Mouse (Mus musculus) spleen, adult 2 months (tissue): ENCODE measurements around the gene Tpcn1. TPM values are rescaled to one million over a fixed set of nuclear protein-coding genes. Genes with fewer than 3 reads are reported as not detected.
A peak's percentile ranks its signal among the peaks of the same experiment; 100 is the strongest.

Experiments
- DNase-seq, 2 experiments: peaks; one replicate each; pipeline versions ENCODE4 v3.0.0 to v3.0.0-alpha.2; 2012 to 2021; ENCODE audit warnings: low spot score in 2 of 2, low read depth in 1 of 2
- H3K27ac ChIP-seq: fragments of 200-500 bp; 2 replicates; pipeline ENCODE4 v1.5.1; 2012; ENCODE audit warnings: low read length, inconsistent platforms; ENCODE audit not compliant: insufficient read depth
- H3K27me3 ChIP-seq: fragments of 200-500 bp; 2 replicates; pipeline ENCODE4 v1.6.1; 2012; ENCODE audit warnings: mild to moderate bottlenecking, moderate library complexity, low read length, inconsistent platforms; ENCODE audit not compliant: control insufficient read depth, insufficient read depth
- H3K36me3 ChIP-seq: fragments of 200-500 bp; 2 replicates; pipeline ENCODE4 v1.6.1; 2012; ENCODE audit warnings: mild to moderate bottlenecking, low read length, inconsistent platforms; ENCODE audit not compliant: control insufficient read depth, insufficient read depth
- H3K4me1 ChIP-seq: fragments of 200-500 bp; 2 replicates; pipeline ENCODE4 v1.6.1; 2011; ENCODE audit warnings: inconsistent platforms; ENCODE audit not compliant: control insufficient read depth, insufficient read depth, insufficient read length
- H3K4me3 ChIP-seq: fragments of 200-500 bp; 2 replicates; pipeline ENCODE4 v1.5.1; 2011; ENCODE audit warnings: mild to moderate bottlenecking, inconsistent platforms; ENCODE audit not compliant: insufficient read depth, insufficient read length; ENCODE audit errors: extremely low read depth
- CTCF ChIP-seq: fragments of 200-500 bp; IDR thresholded peaks from 2 replicates; pipeline ENCODE4 v1.5.1; 2011; ENCODE audit warnings: mild to moderate bottlenecking, inconsistent platforms; ENCODE audit not compliant: insufficient read depth, insufficient read length, insufficient replicate concordance; ENCODE audit errors: extremely low read depth
- POLR2A ChIP-seq: fragments of 200-500 bp; IDR thresholded peaks from 2 replicates; pipeline ENCODE4 v1.6.1; 2011; ENCODE audit warnings: low read depth, low read length, inconsistent platforms
- WGBS: fragments of 180-500 bp; shearing (Covaris S2); methylation state at CpG from one replicate; pipeline ENCODE4 v1.1.7; 2018; 5-methylcytosine and 5-hydroxymethylcytosine counted together
- polyA plus RNA-seq: library from polyadenylated mRNA; depleted of rRNA; stranded (reverse); fragments of >200 nt; gene quantifications from 2 replicates; pipeline ENCODE4 v1.2.3, GENCODE M21; 2012

Gene Tpcn1
- polyA plus RNA-seq, 1 experiment = 54.5 TPM

DNA sequence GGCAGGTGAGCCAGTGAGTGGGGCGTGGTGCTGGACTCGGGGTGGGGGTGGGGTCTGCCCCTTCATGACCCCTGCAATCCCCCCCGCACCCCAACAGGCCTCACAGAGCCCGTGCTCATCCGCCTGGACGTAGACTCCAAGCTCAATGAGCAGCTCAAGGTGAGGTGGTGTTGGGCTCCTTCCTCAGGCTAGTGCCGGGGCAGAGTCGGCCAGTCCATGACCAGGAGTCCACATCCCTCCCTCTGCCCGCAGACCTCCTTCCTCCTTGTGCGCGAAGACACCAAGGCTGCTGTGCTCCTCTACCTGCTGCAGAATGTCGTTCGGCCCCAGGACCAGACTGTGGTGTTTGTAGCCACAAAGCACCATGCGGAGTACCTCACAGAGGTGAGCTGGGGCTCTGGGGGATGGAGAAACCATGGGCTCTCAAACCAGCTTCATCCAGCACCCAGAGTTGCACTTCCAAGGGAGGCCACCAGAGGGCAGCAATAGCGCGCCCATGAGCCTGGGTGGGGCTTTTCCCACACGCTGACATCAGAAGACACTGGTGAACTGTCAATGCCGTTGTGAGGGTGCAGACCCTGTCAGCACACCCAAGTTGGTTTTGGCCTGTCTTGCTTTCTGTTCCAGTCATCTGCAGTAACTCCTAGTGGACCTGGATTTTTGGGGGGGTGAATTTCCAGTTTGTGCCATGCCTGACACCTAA, 32.1 kb upstream of the Tpcn1 start:
- Histone ChIP-seq H3K27me3 (no peaks in the 10 kb centered on the region), H3K4me3 (no peak overlapping the region), H3K36me3 (peaks cover 62% of the 10 kb centered on the region), H3K27ac (peak overlapping the region; percentile 90), H3K4me1 (peaks cover 15% of the 10 kb centered on the region; the same call in 1 of the 2 replicates)
- TF ChIP-seq POLR2A = no peak
- TF ChIP-seq CTCF = peak; percentile 98
- DNase-seq = peak; percentile 78 to 85
- WGBS = 64% methylated on average over 18 of the region's 18 CpGs

DNA sequence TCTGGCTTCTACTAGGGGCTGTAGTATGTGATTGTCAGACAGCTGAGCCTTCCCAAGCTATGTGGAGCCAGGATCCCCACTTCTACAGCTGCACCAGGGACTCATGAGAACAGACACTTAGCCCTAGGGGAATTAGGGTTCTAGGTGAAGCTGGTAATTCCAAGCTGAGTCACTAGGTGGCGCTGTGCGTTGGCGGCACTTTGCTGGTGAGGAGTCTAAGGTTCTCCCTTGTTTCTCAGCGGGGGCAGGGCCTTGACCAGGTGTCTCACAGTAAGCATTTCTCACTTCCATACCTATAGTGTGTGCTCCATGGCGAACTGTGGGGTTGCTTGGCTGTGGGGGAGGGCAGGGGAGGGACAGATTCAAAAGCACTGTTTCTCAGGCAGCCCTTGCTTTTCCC, 30.7 kb upstream of the Tpcn1 start:
- TF ChIP-seq POLR2A (no peak), CTCF (peak; percentile 94; the same call in 1 of the 2 replicates)
- WGBS = 19% methylated on average over 5 of the region's 5 CpGs
- H3K36me3 ChIP-seq = peaks cover 52% of the 10 kb centered on the region
- H3K27me3 ChIP-seq = no peaks in the 10 kb centered on the region
- H3K4me1 ChIP-seq = peaks cover 15% of the 10 kb centered on the region; the same call in 1 of the 2 replicates
- peak; percentile 58 to 78 for DNase-seq
- H3K4me3 ChIP-seq = no peak overlapping the region
- no peak overlapping the region for H3K27ac ChIP-seq

- H3K27ac ChIP-seq = no peak overlapping the region
- no peak overlapping the region for H3K4me3 ChIP-seq
- TF ChIP-seq CTCF = no peak
- no peak for TF ChIP-seq POLR2A
- no peak for DNase-seq
- WGBS = 90% methylated on average over 12 of the region's 12 CpGs
- H3K36me3 ChIP-seq = peaks cover 48% of the 10 kb centered on the region
- peaks cover 15% of the 10 kb centered on the region; the same call in 1 of the 2 replicates for H3K4me1 ChIP-seq
- no peaks in the 10 kb centered on the region for H3K27me3 ChIP-seq
Observed at GRCm38 (mm10) chr5:120618778-120619177, 30.3 kb upstream of the Tpcn1 start.

DNA sequence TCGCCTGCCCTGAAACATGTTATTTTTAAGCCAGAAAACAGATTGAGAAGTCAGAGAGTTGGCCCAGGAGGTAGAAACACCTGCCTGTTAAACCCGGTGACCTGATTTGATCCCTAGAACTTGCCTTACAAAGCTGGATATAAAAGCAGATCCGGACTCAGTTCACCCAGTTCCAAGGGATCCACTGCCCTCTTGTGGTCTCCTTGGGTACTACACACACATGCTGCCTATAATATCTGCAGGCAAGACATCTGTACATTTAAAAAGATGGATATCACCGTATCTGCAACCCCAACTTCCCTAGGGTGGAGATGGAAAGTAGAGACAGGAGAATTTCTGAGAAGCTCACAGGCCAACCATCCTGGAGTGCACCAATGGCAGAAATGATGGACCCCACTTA, 27.4 kb upstream of the Tpcn1 start:
- Histone ChIP-seq H3K4me3 (no peak overlapping the region), H3K4me1 (peaks cover 2% of the 10 kb centered on the region; the same call in 1 of the 2 replicates), H3K36me3 (peaks cover 33% of the 10 kb centered on the region), H3K27me3 (no peaks in the 10 kb centered on the region), H3K27ac (no peak overlapping the region)
- DNase-seq = peak in 1 of 2 experiments; percentile 34
- no peak for TF ChIP-seq CTCF
- no peak for TF ChIP-seq POLR2A
- WGBS = 94% methylated on average over 4 of the region's 4 CpGs

DNA sequence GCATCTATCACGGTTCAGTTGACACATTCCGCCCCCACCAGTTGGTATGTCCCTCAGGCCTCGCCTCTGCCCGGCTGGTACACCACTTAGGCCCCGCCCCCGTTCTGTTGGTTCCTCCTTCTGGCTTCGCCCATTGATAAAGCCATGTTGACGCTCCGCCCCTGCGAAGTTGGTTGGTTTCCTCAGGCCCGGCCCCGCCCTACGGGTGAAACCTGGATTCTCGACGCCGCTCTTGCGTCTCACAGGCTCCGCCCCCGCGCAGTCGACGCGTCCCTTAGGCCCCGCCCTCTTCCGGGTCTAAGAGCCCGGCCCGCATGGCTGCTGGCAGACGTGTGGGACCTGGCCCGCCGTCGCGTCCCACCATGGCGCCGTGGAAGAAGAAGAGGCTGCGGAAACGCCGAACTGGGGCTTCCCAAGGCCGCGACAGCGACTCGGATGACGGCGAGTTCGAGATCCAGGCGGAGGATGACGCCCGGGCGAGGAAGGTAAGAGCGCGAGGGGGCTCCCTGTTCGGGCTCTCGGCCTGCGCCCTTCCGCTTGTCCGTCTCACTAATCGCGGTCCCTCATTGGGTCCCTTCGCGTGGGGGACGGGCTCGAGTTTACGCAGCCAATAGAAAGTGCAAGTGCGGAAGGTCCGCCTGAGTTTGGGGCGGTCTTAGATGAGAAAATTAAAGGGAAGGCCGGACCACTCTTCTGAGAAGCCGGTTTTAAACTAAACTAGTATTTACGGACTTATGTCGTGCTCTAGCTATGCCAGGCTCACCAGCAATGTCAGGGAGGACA, 24.5 kb upstream of the Tpcn1 start:
- H3K4me3 ChIP-seq = peak overlapping the region; percentile 88
- peak; percentile 92 for TF ChIP-seq POLR2A
- no peak for TF ChIP-seq CTCF
- peak; percentile 100 for DNase-seq
- no peaks in the 10 kb centered on the region for H3K27me3 ChIP-seq
- H3K27ac ChIP-seq = peak overlapping the region; percentile 98
- under 1% methylated on average over 69 of the region's 69 CpGs for WGBS
- no peaks in the 10 kb centered on the region; the same call in 1 of the 2 replicates for H3K4me1 ChIP-seq
- peaks cover 11% of the 10 kb centered on the region for H3K36me3 ChIP-seq

DNA sequence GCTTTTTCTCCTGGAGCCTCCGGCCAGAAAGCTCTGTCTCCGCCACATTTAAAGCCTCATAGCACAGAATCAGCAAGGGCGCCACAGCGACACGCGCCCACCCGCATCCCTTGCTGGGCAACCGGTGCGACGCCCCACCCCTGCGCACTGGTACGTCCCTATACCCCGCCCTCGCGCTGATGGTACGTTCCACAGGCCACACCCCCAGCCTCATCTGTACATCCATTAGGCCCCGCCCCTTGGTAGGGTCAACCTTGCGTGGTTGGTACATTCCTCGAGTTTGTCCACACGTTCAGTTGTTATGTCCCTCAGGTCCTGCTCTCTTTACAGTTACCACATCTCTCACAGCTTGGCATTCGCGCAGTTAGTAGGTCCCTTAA, 24.0 kb upstream of the Tpcn1 start, which contains the start of the genes Rita1 and Ddx54:
TSS of gene Rita1 (minus strand) at position 148 of the 380 bp plus-strand sequence.
TSS of gene Ddx54 (plus strand) at position 298 of the 380 bp plus-strand sequence.
- peak in 1 of 2 experiments; percentile 95 for DNase-seq
- TF ChIP-seq CTCF = no peak
- TF ChIP-seq POLR2A = no peak
- Histone ChIP-seq H3K4me3 (peak within 1 kb of the TSS; percentile 88), H3K36me3 (peaks cover 7% of the 10 kb centered on the region), H3K27me3 (no peaks in the 10 kb centered on the region), H3K4me1 (no peaks in the 10 kb centered on the region; the same call in 1 of the 2 replicates), H3K27ac (peak within 1 kb of the TSS; percentile 98)
- WGBS = under 1% methylated on average over 22 of the region's 22 CpGs
